Mouse (Mus musculus) C2C12 (cell line): ENCODE results near the gene Wfdc5.

ENCODE experiments used
- CEBPB ChIP-seq: IDR thresholded peaks from one replicate; pipeline ENCODE4 v1.6.1; 2011; ENCODE audit warnings: low read depth, mild to moderate bottlenecking, control low read depth, moderate library complexity
- CTCF ChIP-seq: IDR thresholded peaks from one replicate; pipeline ENCODE4 v1.5.1; 2011; ENCODE audit not compliant: control insufficient read depth, insufficient read depth, insufficient read length
- MAX ChIP-seq: IDR thresholded peaks from one replicate; pipeline ENCODE4 v1.6.1; 2011; ENCODE audit warnings: mild to moderate bottlenecking, control low read depth
- MYOD1 ChIP-seq: IDR thresholded peaks from one replicate; pipeline ENCODE4 v1.6.1; 2011; ENCODE audit warnings: low read depth; ENCODE audit not compliant: control insufficient read depth, insufficient read length
- MYOG ChIP-seq: IDR thresholded peaks from one replicate; pipeline ENCODE4 v1.6.1; 2011; ENCODE audit not compliant: control insufficient read depth, insufficient read length; ENCODE audit errors: extremely low read depth

DNA sequence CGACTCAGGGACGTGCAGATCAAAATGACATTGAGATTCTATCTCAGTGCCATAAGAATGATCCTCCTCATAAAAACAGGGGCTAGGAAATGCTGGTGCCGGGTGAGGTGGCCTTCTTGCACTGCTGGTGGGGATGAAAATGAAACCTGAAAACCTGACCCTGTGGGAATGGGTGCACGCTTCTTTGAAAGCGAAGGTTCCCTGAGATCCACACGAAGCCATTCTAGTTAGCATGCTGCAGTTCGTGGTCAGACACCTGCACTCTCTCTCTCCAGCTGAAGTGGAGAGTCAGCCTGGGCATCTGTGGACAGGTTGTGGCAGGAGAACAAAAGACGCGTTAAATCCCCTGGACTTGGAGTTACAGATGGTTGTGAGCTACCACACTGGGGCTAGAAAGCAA, 36.8 kb upstream of the Wfdc5 start:
- TF ChIP-seq MAX (no peak), MYOD1 (no peak), MYOG (no peak), CTCF (no peak), CEBPB (no peak)
